Mouse (Mus musculus) brain, embryonic 14.5 days (tissue): Measurements from ENCODE around the gene Mcmbp. TPM values are rescaled to one million over a fixed set of nuclear protein-coding genes. Genes with fewer than 3 reads are reported as not detected.
A peak's percentile ranks its signal among the peaks of the same experiment; 100 is the strongest.

Experiments used
- DNase-seq: peaks from one replicate; pipeline ENCODE4 v3.0.0-alpha.2; 2011; ENCODE audit warnings: low read depth
- CTCF ChIP-seq: fragments of 200-500 bp; IDR thresholded peaks from 2 replicates; pipeline ENCODE4 v1.5.1; 2012; ENCODE audit warnings: inconsistent platforms, mild to moderate bottlenecking, moderate library complexity, borderline replicate concordance; ENCODE audit not compliant: insufficient read depth, insufficient read length; ENCODE audit errors: extremely low read depth
- POLR2A ChIP-seq: fragments of 200-500 bp; IDR thresholded peaks from 2 replicates; pipeline ENCODE4 v1.6.1; 2012; ENCODE audit warnings: mild to moderate bottlenecking, inconsistent platforms, borderline replicate concordance; ENCODE audit not compliant: poor library complexity, insufficient read depth, insufficient read length, severe bottlenecking; ENCODE audit errors: extremely low read depth
- polyA plus RNA-seq: library from polyadenylated mRNA; depleted of rRNA; stranded (reverse); fragments of >200 nt; gene quantifications from 2 replicates; pipeline ENCODE4 v1.2.3, GENCODE M21; 2012; rRNA removed

The Mcmbp gene
- polyA plus RNA-seq, 1 experiment = 45.2 TPM

DNA sequence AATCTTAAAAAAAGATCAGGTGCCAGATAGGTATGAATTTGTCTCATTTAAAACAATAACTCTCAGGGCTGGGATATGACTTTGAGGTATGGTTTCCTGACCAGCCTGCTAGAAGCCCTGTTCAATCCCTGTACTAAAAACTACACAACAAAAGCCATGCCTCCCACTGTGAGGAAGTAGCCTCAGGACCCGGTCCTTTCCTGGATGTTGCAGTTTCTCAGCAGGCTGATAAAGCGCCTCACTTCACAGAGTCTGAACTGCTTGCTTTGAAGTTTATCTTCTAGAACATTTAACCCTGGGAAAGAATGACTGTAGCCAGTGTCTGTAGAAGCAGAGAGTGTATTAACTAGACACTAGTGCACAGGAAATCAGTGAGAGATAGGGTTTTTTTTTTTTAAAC lies 71.5 kb downstream of the Mcmbp start:
- TF ChIP-seq POLR2A = no peak
- no peak for TF ChIP-seq CTCF
- peak; percentile 68 for DNase-seq

DNA sequence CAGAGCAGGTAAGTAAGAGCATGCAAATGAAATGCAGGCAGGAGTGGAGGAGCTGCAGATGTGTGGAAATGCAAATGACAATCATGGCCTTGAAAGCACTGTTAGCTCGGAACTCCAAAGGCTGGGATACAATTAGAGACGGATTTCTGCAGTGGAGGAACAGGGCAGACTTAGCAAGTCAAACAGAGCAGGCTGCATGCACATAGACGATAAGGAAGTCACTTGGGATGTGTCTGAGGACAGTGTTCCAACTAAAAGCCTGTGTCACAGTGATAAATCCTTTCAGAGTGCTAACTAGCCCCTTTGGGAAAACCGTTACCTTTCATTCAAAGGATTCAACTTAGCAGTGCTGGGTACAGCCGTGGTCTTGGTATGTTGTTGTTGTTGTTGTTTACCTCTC lies 72.5 kb downstream of the Mcmbp start:
- no peak for TF ChIP-seq CTCF
- peak; percentile 82 for DNase-seq

DNA sequence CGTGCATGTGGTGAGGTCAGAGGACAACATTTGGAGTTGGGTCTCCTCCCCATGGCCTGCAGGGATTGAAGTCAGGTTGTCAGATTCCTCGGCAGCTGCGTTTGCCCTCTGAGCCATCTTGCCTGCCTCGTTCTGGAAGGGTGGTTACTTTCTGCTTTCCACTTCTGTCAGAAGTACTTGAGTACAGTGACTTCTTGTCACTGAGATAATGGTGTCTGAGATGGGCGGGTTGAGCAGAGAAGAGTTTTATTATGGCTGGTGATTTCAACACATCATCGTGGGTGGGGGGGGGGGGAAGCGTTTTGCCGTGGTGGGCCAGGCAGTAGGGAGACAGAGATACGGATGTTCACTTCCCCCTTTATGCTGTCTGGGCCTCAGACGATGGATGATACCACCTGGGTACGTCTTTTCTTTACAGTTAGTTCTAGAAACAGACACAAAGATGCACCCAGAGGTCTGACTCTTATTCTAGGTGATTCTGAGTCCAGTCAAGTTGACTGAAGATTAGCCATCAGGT lies 75.4 kb downstream of the Mcmbp start:
- DNase-seq = no peak
- TF ChIP-seq POLR2A (no peak), CTCF (no peak)

DNA sequence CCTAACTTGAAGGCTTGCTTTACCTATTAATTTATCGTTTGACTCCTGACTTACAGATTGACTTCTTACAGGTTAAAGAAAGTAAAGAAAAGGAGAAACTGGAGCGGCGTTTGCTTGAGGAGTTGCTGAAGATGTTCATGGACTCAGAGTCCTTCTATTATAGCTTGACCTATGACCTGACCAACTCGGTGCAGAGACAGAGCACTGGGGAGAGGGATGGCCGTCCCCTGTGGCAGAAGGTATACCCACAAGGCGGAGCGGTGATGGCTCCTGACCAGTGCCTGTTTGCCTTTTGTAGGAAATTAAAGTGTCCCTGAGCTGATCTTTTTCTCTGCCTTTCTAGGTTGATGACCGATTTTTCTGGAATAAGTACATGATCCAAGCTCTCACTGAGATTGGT lies 76.4 kb downstream of the Mcmbp start:
- TF ChIP-seq POLR2A (no peak), CTCF (no peak)
- DNase-seq = no peak

DNA sequence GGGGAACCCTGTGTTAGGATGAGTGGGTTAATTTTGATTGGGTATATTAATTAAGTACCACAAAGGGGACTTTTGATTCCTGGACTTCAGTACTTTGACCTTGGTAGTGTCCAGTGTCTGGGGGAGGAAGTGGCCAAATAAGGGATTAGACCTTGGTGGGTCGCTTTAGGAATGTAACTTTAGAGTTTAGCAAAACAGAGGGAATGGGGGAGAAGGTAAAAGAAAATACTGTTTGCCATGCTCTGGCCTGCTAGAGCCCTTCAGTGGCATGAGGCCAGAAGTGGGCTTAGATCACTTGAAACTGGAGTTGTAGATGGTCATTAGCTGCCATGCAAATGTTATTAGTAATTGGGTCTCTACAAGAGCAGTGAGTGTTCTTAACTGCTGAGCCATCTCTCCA lies 83.3 kb downstream of the Mcmbp start:
- no peak for DNase-seq
- TF ChIP-seq POLR2A = no peak
- no peak for TF ChIP-seq CTCF

Other genes starting within 250 kb of the Mcmbp start
- 2.2 and 4.2 TPM in 2 replicates for gene Bag3, start 216.9 kb downstream of the Mcmbp start, polyA plus RNA-seq
- 124 and 191 TPM in 2 replicates for gene Inpp5f, start 129.2 kb downstream of the Mcmbp start, polyA plus RNA-seq
- 22.9 and 35.9 TPM in 2 replicates for gene Sec23ip, start 4.4 kb upstream of the Mcmbp start, polyA plus RNA-seq